In genomic region chr14:77905466-77905865, GRCm38 (mm10) we compare ENCODE assay signal across 19 mouse cellular contexts. TPM values are rescaled to one million over a fixed set of nuclear protein-coding genes. Genes with fewer than 3 reads are reported as not detected.
DNase-seq lines count a peak whose midpoint lies in the region; ATAC-seq and TF ChIP-seq lines count a peak whose summit lies in the region.
"Had no signal": no experiment of that assay in that cellular context is flagged by ENCODE, and none has a peak within 500 bp of the region (broad histone marks: within the 10 kb centered on the region; RNA-seq: fewer than 3 reads in every experiment).

No protein-coding gene starts in this region.

- H3K4me3 ChIP-seq in forebrain, postnatal 0 days (ENCODE audit: low read depth, low read length): no peak overlapping the region
- H3K4me3 ChIP-seq in forebrain, embryonic 15.5 days: no peak overlapping the region
- H3K4me3 ChIP-seq in kidney, adult 2 months (ENCODE audit: insufficient read depth, low read depth, low read length): no peak overlapping the region
- H3K4me3 ChIP-seq: hindbrain, embryonic 12.5 days; kidney, embryonic 15.5 days; limb, embryonic 13.5 days; midbrain, embryonic 12.5 days had no signal

- no peak overlapping the region for H3K27ac ChIP-seq in forebrain, postnatal 0 days (ENCODE audit: low read depth, low read length)
- H3K27ac ChIP-seq in forebrain, embryonic 15.5 days (replicated peaks): no peak overlapping the region
- no peak overlapping the region for H3K27ac ChIP-seq in kidney, adult 2 months (ENCODE audit: insufficient read depth, low read depth, low read length)
- H3K27ac ChIP-seq: hindbrain, embryonic 12.5 days; kidney, embryonic 15.5 days; limb, embryonic 13.5 days; liver, embryonic 14.5 days; midbrain, embryonic 12.5 days had no signal

- no peaks in the 10 kb centered on the region for H3K9me3 ChIP-seq in forebrain, postnatal 0 days (ENCODE audit: low read length)
- H3K9me3 ChIP-seq in forebrain, embryonic 15.5 days: no peaks in the 10 kb centered on the region
- H3K9me3 ChIP-seq: hindbrain, embryonic 12.5 days; kidney, embryonic 15.5 days; limb, embryonic 13.5 days; midbrain, embryonic 12.5 days had no signal

- WGBS in forebrain, postnatal 0 days: 25% methylated on average over 5 of the region's 5 CpGs
- 42% methylated on average over 5 of the region's 5 CpGs for WGBS in forebrain, embryonic 15.5 days
- WGBS in kidney, adult 2 months: 43% methylated on average over 5 of the region's 5 CpGs

- H3K9ac ChIP-seq in forebrain, postnatal 0 days: no peak overlapping the region
- H3K9ac ChIP-seq in forebrain, embryonic 15.5 days (replicated peaks): no peak overlapping the region
- H3K9ac ChIP-seq: hindbrain, embryonic 12.5 days; kidney, embryonic 15.5 days; limb, embryonic 13.5 days; liver, embryonic 14.5 days; midbrain, embryonic 12.5 days had no signal

- H3K36me3 ChIP-seq in forebrain, postnatal 0 days (ENCODE audit: insufficient read depth): no peaks in the 10 kb centered on the region
- H3K36me3 ChIP-seq in forebrain, embryonic 15.5 days: no peaks in the 10 kb centered on the region
- H3K36me3 ChIP-seq in kidney, adult 2 months (ENCODE audit: control insufficient read depth, insufficient read depth, low read length): no peaks in the 10 kb centered on the region
- H3K36me3 ChIP-seq: hindbrain, embryonic 12.5 days; kidney, embryonic 15.5 days; limb, embryonic 13.5 days; midbrain, embryonic 12.5 days had no signal

- peak; percentile 52 for DNase-seq in forebrain, postnatal 0 days
- peak; percentile 21 for DNase-seq in kidney, adult 2 months
- DNase-seq in kidney, postnatal 25 days: no peak
- DNase-seq in CD4-positive, CD25-positive, alpha-beta regulatory T cell, adult 2 months (ENCODE audit: low read depth, low spot score): peak; percentile 37
- no peak for DNase-seq in T-cell, adult 2 months (ENCODE audit: low spot score)
- DNase-seq: adrenal gland, adult 2 months; cerebellum, adult 11-12 months; cerebellum, postnatal 25 days; heart, postnatal 14 days; layer of hippocampus, postnatal 36 days; spleen, adult 18-20 months had no signal

- peak; percentile 12; the same call in 1 of the 2 replicates for ATAC-seq in forebrain, postnatal 0 days
- ATAC-seq in forebrain, embryonic 15.5 days (replicated peaks): no peak
- ATAC-seq in inflammation-experienced regulatory T-cells, adult 6 months: peak; percentile 22
- ATAC-seq in cerebellum, adult (ENCODE audit: insufficient number of reproducible peaks, low FRiP score, low TSS enrichment): no peak

- no peak for TF ChIP-seq CTCF in forebrain, postnatal 0 days (IDR thresholded peaks at IDR 0.05; ENCODE audit: low read depth)
- no peak for TF ChIP-seq CTCF in kidney, adult 2 months (conservative IDR thresholded peaks at IDR 0.05; ENCODE audit: insufficient read depth, insufficient read length, low read depth, low read length)

- H3K4me1 ChIP-seq in forebrain, postnatal 0 days (ENCODE audit: insufficient read depth): 0 out of 2 replicates have a peak, but pooled peaks cover 6% of the 10 kb centered on the region
- no peaks in the 10 kb centered on the region for H3K4me1 ChIP-seq in forebrain, embryonic 15.5 days
- H3K4me1 ChIP-seq in kidney, adult 2 months (ENCODE audit: control insufficient read depth, insufficient read depth, low read length): no peaks in the 10 kb centered on the region
- H3K4me1 ChIP-seq: midbrain, embryonic 12.5 days had no signal

- no peak for TF ChIP-seq POLR2A in kidney, adult 2 months (IDR thresholded peaks at IDR 0.05; ENCODE audit: low read depth, low read length)

- H3K4me2 ChIP-seq in forebrain, postnatal 0 days (ENCODE audit: low read depth): 0 out of 2 replicates have a peak overlapping the region, but pooled peaks have one; percentile 5
- no peak overlapping the region for H3K4me2 ChIP-seq in forebrain, embryonic 15.5 days (replicated peaks)
- H3K4me2 ChIP-seq: hindbrain, embryonic 12.5 days; kidney, embryonic 15.5 days; limb, embryonic 13.5 days; midbrain, embryonic 12.5 days had no signal

- H3K27me3 ChIP-seq in forebrain, postnatal 0 days (ENCODE audit: insufficient read depth, low read length): no peaks in the 10 kb centered on the region
- H3K27me3 ChIP-seq in forebrain, embryonic 15.5 days: no peaks in the 10 kb centered on the region
- H3K27me3 ChIP-seq in kidney, adult 2 months (replicated peaks; ENCODE audit: control insufficient read depth, insufficient read depth, low read length): no peaks in the 10 kb centered on the region
- H3K27me3 ChIP-seq: hindbrain, embryonic 12.5 days; kidney, embryonic 15.5 days; limb, embryonic 13.5 days; midbrain, embryonic 12.5 days had no signal

RNA-seq across cellular contexts. Expression of gene Epsti1, which starts 1.4 kb away (rescaled TPM):
- total RNA-seq in forebrain, postnatal 0 days (2014; rRNA removed): 0.33 and 0.54 TPM in 2 replicates
- polyA plus RNA-seq in forebrain, postnatal 0 days (2015; fragmentation: Nextera tagmentation; extraction: Ambion mirVana): 0.45 and 0.97 TPM in 2 replicates
- polyA plus RNA-seq in forebrain, embryonic 15.5 days (2015; fragmentation: Nextera tagmentation; extraction: Ambion mirVana): 0.20 and 0.34 TPM in 2 replicates
- polyA plus RNA-seq in kidney, adult 2 months (2012; rRNA removed): 1.2 and 4.7 TPM in 2 replicates
- polyA plus RNA-seq in inflammation-experienced regulatory T-cells, adult 6 months (2017; shearing (Covaris generic)): 100 to 1,000 TPM in 2 of 3 experiments, 10 to 100 TPM in 1; 86.1 to 165 (median 108) TPM

RNA-seq across cellular contexts. Expression of gene Dnajc15, which starts 30.5 kb away (rescaled TPM):
- total RNA-seq in forebrain, postnatal 0 days (2014; rRNA removed): 10.0 and 12.4 TPM in 2 replicates
- polyA plus RNA-seq in forebrain, postnatal 0 days (2015; fragmentation: Nextera tagmentation; extraction: Ambion mirVana): 77.7 and 90.2 TPM in 2 replicates
- polyA plus RNA-seq in forebrain, embryonic 15.5 days (2015; fragmentation: Nextera tagmentation; extraction: Ambion mirVana): 61.4 and 64.4 TPM in 2 replicates
- 17.5 and 20.5 TPM in 2 replicates for polyA plus RNA-seq in kidney, adult 2 months (2012; rRNA removed)
- 100 to 1,000 TPM in 2 of 3 experiments, 10 to 100 TPM in 1; 89.4 to 175 (median 126) TPM for polyA plus RNA-seq in inflammation-experienced regulatory T-cells, adult 6 months (2017; shearing (Covaris generic))

Comparison
In these comparisons a context has a peak if more than half of its experiments do, and no peak if none do; other contexts are left out.
1. ATAC-seq: peak in forebrain, postnatal 0 days (single experiment) and inflammation-experienced regulatory T-cells, adult 6 months (single experiment); none in forebrain, embryonic 15.5 days (single experiment) and cerebellum, adult (single experiment).
2. DNase-seq: peak in forebrain, postnatal 0 days (single experiment), kidney, adult 2 months (single experiment) and CD4-positive, CD25-positive, alpha-beta regulatory T cell, adult 2 months (single experiment); none in kidney, postnatal 25 days (0 of 2) and T-cell, adult 2 months (single experiment).
3. RNA of gene Epsti1, which starts 1.4 kb away (polyA plus RNA-seq): 86.1 to 165 TPM in inflammation-experienced regulatory T-cells, adult 6 months; 1.2 to 4.7 TPM in kidney, adult 2 months, 0.45 to 0.97 TPM in forebrain, postnatal 0 days and 0.20 to 0.34 TPM in forebrain, embryonic 15.5 days; every median in the first group is over 10 times any median in the second.